Mouse (Mus musculus) liver, embryonic 14.5 days (tissue): ENCODE measurements around the gene Tpst2.

Source experiments
- CTCF ChIP-seq: IDR thresholded peaks from 2 replicates; pipeline ENCODE4 v1.5.1; 2016; ENCODE audit warnings: antibody characterized with exemption, low read depth, control low read depth
- EP300 ChIP-seq: IDR thresholded peaks from 2 replicates; pipeline ENCODE4 v1.6.1; 2016; ENCODE audit warnings: antibody characterized with exemption, low read depth

GRCm38 (mm10) chr5:112300721-112301308 is 24.3 kb downstream of the Tpst2 start:
- no peak for TF ChIP-seq CTCF
- no peak for TF ChIP-seq EP300
